Mouse (Mus musculus): Measurements from ENCODE around the gene Mrps18c.

- TF ChIP-seq CTCF (IDR thresholded peaks at IDR 0.05; ENCODE audit: low read depth) (no peak), EP300 (IDR thresholded peaks at IDR 0.05; ENCODE audit: low read depth) (no peak)
Measured at GRCm38 (mm10) chr5:100833841-100834240, 35.4 kb downstream of the Mrps18c start.
